Comparison of ENCODE assay signal across 8 mouse cellular contexts in genomic region chr2:113440326-113441197, GRCm38 (mm10).
DNase-seq lines count a peak whose midpoint lies in the region; ATAC-seq and TF ChIP-seq lines count a peak whose summit lies in the region.

No protein-coding gene starts in this region.

- no peaks in the 10 kb centered on the region for H3K9me3 ChIP-seq in intestine, postnatal 0 days (ENCODE audit: control insufficient read depth)
- H3K9me3 ChIP-seq in neural tube, embryonic 15.5 days (replicated peaks) = no peaks in the 10 kb centered on the region

- peak overlapping the region; percentile 45 for H3K9ac ChIP-seq in intestine, postnatal 0 days (ENCODE audit: low read depth, low read length)
- H3K9ac ChIP-seq in neural tube, embryonic 15.5 days (replicated peaks) = no peak overlapping the region

- H3K4me2 ChIP-seq in intestine, postnatal 0 days (replicated peaks; ENCODE audit: low read depth) = peak overlapping the region; percentile 78
- peak overlapping the region; percentile 53 for H3K4me2 ChIP-seq in neural tube, embryonic 15.5 days

- H3K4me3 ChIP-seq in cortical plate, adult 2 months (ENCODE audit: insufficient read depth, low read length) = peak overlapping the region; percentile 20; the same call in 1 of the 2 replicates
- H3K4me3 ChIP-seq in intestine, postnatal 0 days (ENCODE audit: low read depth, low read length) = peak overlapping the region; percentile 35
- H3K4me3 ChIP-seq in lung, adult 2 months (replicated peaks; ENCODE audit: extremely low read depth, low read depth, low read length) = peak overlapping the region; percentile 57
- peak overlapping the region; percentile 22; the same call in 1 of the 2 replicates for H3K4me3 ChIP-seq in neural tube, embryonic 15.5 days (replicated peaks)

- TF ChIP-seq CTCF in cortical plate, adult 2 months (IDR thresholded peaks at IDR 0.05; ENCODE audit: extremely low read depth, insufficient read depth, low read length) = no peak
- TF ChIP-seq CTCF in intestine, postnatal 0 days (IDR thresholded peaks at IDR 0.05; ENCODE audit: low read depth) = peak; percentile 27; the same call in 1 of the 2 replicates
- no peak for TF ChIP-seq CTCF in lung, adult 2 months (IDR thresholded peaks at IDR 0.05; ENCODE audit: insufficient read depth, low read length)

- no peaks in the 10 kb centered on the region for H3K36me3 ChIP-seq in intestine, postnatal 0 days (ENCODE audit: control insufficient read depth, insufficient read depth)
- no peaks in the 10 kb centered on the region for H3K36me3 ChIP-seq in neural tube, embryonic 15.5 days

- 6% methylated on average over 22 of the region's 22 CpGs for WGBS in intestine, postnatal 0 days
- WGBS in lung, adult 2 months = 18% methylated on average over 22 of the region's 22 CpGs
- WGBS in neural tube, embryonic 15.5 days = 17% methylated on average over 22 of the region's 22 CpGs

- no peak overlapping the region for H3K27ac ChIP-seq in cortical plate, adult 2 months (ENCODE audit: insufficient read depth, low read length)
- peak overlapping the region; percentile 86 for H3K27ac ChIP-seq in intestine, postnatal 0 days (ENCODE audit: low read depth, low read length)
- H3K27ac ChIP-seq in neural tube, embryonic 15.5 days (replicated peaks) = no peak overlapping the region

- ATAC-seq in intestine, postnatal 0 days = peak; percentile 96
- ATAC-seq in neural tube, embryonic 15.5 days (ENCODE audit: low FRiP score) = no peak

- peak; percentile 84 for DNase-seq in NIH3T3 (ENCODE audit: low read depth)
- peak; percentile 63 to 75 for DNase-seq in heart, adult 18-20 months
- peak; percentile 57 for DNase-seq in lung, adult 2 months
- no peak for DNase-seq in right cerebral cortex, adult 18-20 months
- DNase-seq in cerebellum, postnatal 14 days = no peak

- no peaks in the 10 kb centered on the region; the same call in 1 of the 2 replicates for H3K4me1 ChIP-seq in cortical plate, adult 2 months (ENCODE audit: control insufficient read depth, insufficient read depth, low read length)
- H3K4me1 ChIP-seq in intestine, postnatal 0 days (replicated peaks; ENCODE audit: control insufficient read depth, insufficient read depth, low read length) = no peaks in the 10 kb centered on the region
- H3K4me1 ChIP-seq in lung, adult 2 months (ENCODE audit: control insufficient read depth, insufficient read depth, low read length) = no peaks in the 10 kb centered on the region; the same call in 1 of the 2 replicates
- peaks cover 12% of the 10 kb centered on the region for H3K4me1 ChIP-seq in neural tube, embryonic 15.5 days

- TF ChIP-seq POLR2A in cortical plate, adult 2 months (IDR thresholded peaks at IDR 0.05; ENCODE audit: extremely low read depth, insufficient read depth, low read length) = no peak
- no peak for TF ChIP-seq POLR2A in lung, adult 2 months (IDR thresholded peaks at IDR 0.05; ENCODE audit: borderline replicate concordance, extremely low read depth, low read depth, low read length)

- H3K27me3 ChIP-seq in intestine, postnatal 0 days (replicated peaks; ENCODE audit: control insufficient read depth, insufficient read depth, low read length) = no peaks in the 10 kb centered on the region
- peaks cover 14% of the 10 kb centered on the region; the same call in 1 of the 2 replicates for H3K27me3 ChIP-seq in neural tube, embryonic 15.5 days (replicated peaks)

Comparison
In these comparisons a context has a peak if more than half of its experiments do, and no peak if none do; other contexts are left out.
1. DNase-seq: peak in NIH3T3 (single experiment), heart, adult 18-20 months (2 of 2) and lung, adult 2 months (single experiment); none in right cerebral cortex, adult 18-20 months (single experiment) and cerebellum, postnatal 14 days (0 of 2).
2. Peak in every context shown above with its lines, with median percentiles within 50 percentile points of each other: H3K4me3 ChIP-seq.